Comparison of ENCODE assay signal across 8 mouse cellular contexts in the genomic region with DNA sequence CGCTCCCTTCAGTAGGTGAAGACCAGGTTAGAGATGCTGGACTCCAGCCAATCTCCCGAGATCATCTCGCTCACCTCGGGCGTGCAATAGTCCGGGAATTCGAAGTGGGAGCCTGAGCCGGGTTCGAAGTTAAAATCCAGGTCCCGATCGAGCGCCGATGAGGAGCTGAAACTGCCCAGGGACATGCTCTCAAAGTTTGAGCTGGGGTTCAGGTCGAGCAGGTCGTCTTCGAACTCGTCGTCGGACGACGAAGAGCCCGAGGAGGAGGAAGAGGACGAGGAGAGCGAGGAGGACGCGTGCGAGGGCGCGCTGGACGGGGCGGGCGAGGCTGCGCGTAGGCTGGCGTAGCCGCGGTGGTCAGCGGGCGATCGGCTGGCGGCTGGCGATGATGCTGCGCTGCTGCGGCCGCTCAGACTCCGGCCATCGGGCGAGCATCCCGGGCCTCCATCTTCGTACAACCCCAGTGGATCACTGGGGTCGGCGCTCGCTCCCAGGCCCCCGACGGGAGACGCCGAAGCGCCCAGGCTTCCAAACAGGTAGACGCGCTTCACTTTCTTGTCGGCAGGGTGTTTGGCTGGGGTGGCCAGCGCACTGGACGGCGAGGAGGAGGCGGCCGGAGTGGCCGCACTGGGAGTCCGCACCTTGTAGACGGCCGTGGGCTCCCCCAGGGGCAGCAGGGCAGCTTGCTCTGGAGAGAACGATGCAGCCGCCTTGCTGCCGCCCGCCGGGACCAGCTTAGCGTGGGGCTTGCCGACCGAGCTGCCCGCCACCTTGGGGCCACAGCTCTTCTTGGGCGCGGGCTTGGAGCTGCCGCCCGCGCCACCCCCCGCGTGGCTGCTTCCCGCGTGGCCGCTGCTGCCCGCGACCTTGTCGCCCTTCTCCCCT. TPM values are rescaled to one million over a fixed set of nuclear protein-coding genes. Genes with fewer than 3 reads are reported as not detected.
A peak's percentile ranks its signal among the peaks of the same experiment; 100 is the strongest.
DNase-seq lines count a peak whose midpoint lies in the region; ATAC-seq lines count a peak whose summit lies in the region.

No protein-coding gene starts in this region.

- H3K4me1 ChIP-seq in megakaryocyte, embryonic 14.5 days = peaks cover 43% of the 10 kb centered on the region
- peaks cover 7% of the 10 kb centered on the region for H3K4me1 ChIP-seq in intestine, embryonic 16.5 days (ENCODE audit: control insufficient read depth, insufficient read depth, low read length)
- peaks cover 6% of the 10 kb centered on the region for H3K4me1 ChIP-seq in liver, embryonic 16.5 days (ENCODE audit: control insufficient read depth, low read depth, low read length)
- H3K4me1 ChIP-seq in neural tube, embryonic 15.5 days = peaks cover 27% of the 10 kb centered on the region

- no peaks in the 10 kb centered on the region for H3K9me3 ChIP-seq in megakaryocyte, embryonic 14.5 days
- no peaks in the 10 kb centered on the region for H3K9me3 ChIP-seq in intestine, embryonic 16.5 days (ENCODE audit: control insufficient read depth, low read length)
- H3K9me3 ChIP-seq in liver, embryonic 16.5 days (replicated peaks; ENCODE audit: control insufficient read depth, low read length) = no peaks in the 10 kb centered on the region
- no peaks in the 10 kb centered on the region for H3K9me3 ChIP-seq in neural tube, embryonic 15.5 days (replicated peaks)

- no peak for ATAC-seq in megakaryocyte, adult 5-6 weeks (ENCODE audit: poor library complexity, severe bottlenecking)
- ATAC-seq in intestine, embryonic 16.5 days = peak; percentile 6; the same call in 1 of the 2 replicates
- no peak for ATAC-seq in liver, embryonic 16.5 days (ENCODE audit: low read depth)
- ATAC-seq in neural tube, embryonic 15.5 days (ENCODE audit: low FRiP score) = no peak

- under 1% methylated on average over 91 of the region's 92 CpGs for WGBS in intestine, embryonic 16.5 days
- WGBS in liver, embryonic 16.5 days (ENCODE audit: insufficient replicate concordance) = under 1% methylated on average over 80 of the region's 92 CpGs
- under 1% methylated on average over 90 of the region's 92 CpGs for WGBS in neural tube, embryonic 15.5 days

- peak overlapping the region; percentile 99 for H3K9ac ChIP-seq in intestine, embryonic 16.5 days (ENCODE audit: low read depth, low read length)
- H3K9ac ChIP-seq in liver, embryonic 16.5 days (ENCODE audit: low read depth, low read length) = peak overlapping the region; percentile 57
- H3K9ac ChIP-seq in neural tube, embryonic 15.5 days (replicated peaks) = peak overlapping the region; percentile 99

- peak overlapping the region; percentile 100 for H3K27ac ChIP-seq in intestine, embryonic 16.5 days (ENCODE audit: low read length)
- H3K27ac ChIP-seq in liver, embryonic 16.5 days (ENCODE audit: low read length) = peak overlapping the region; percentile 74; the same call in 1 of the 2 replicates
- H3K27ac ChIP-seq in neural tube, embryonic 15.5 days (replicated peaks) = peak overlapping the region; percentile 98

- H3K4me3 ChIP-seq in megakaryocyte, embryonic 14.5 days (replicated peaks) = peak overlapping the region; percentile 92
- peak overlapping the region; percentile 91 for H3K4me3 ChIP-seq in intestine, embryonic 16.5 days (ENCODE audit: low read length)
- peak overlapping the region; percentile 62 for H3K4me3 ChIP-seq in liver, embryonic 16.5 days (ENCODE audit: low read depth, low read length)
- peak overlapping the region; percentile 95 for H3K4me3 ChIP-seq in neural tube, embryonic 15.5 days (replicated peaks)

- peak overlapping the region; percentile 69 for H3K4me2 ChIP-seq in intestine, embryonic 16.5 days (ENCODE audit: low read depth, low read length)
- peak overlapping the region; percentile 79 for H3K4me2 ChIP-seq in liver, embryonic 16.5 days (ENCODE audit: low read depth, low read length)
- peak overlapping the region; percentile 60 for H3K4me2 ChIP-seq in neural tube, embryonic 15.5 days

- peak; percentile 31 for DNase-seq in cerebellum, adult 8-10 months
- DNase-seq in gastrocnemius, postnatal 25 days = peak; percentile 36
- peak; percentile 74 for DNase-seq in thymus, postnatal 4 days

- no peaks in the 10 kb centered on the region for H3K36me3 ChIP-seq in megakaryocyte, embryonic 14.5 days (replicated peaks; ENCODE audit: low read length)
- no peaks in the 10 kb centered on the region for H3K36me3 ChIP-seq in intestine, embryonic 16.5 days (ENCODE audit: control insufficient read depth, insufficient read depth, low read length)
- H3K36me3 ChIP-seq in liver, embryonic 16.5 days (ENCODE audit: control insufficient read depth, insufficient read depth) = no peaks in the 10 kb centered on the region
- H3K36me3 ChIP-seq in neural tube, embryonic 15.5 days = no peaks in the 10 kb centered on the region

- H3K27me3 ChIP-seq in megakaryocyte, embryonic 14.5 days (replicated peaks) = peaks cover 48% of the 10 kb centered on the region
- H3K27me3 ChIP-seq in intestine, embryonic 16.5 days (replicated peaks; ENCODE audit: control insufficient read depth, insufficient read depth, low read length) = no peaks in the 10 kb centered on the region
- H3K27me3 ChIP-seq in liver, embryonic 16.5 days (ENCODE audit: control insufficient read depth, insufficient read depth, low read depth, low read length) = peaks cover 43% of the 10 kb centered on the region
- H3K27me3 ChIP-seq in neural tube, embryonic 15.5 days (replicated peaks) = no peaks in the 10 kb centered on the region

RNA-seq across cellular contexts. Expression of a gene that starts 1.6 kb away (rescaled TPM):
- 18.8 and 21.8 TPM in 2 replicates for polyA plus RNA-seq in megakaryocyte, embryonic 14.5 days (2012; ENCODE audit: insufficient read depth, low replicate concordance)
- total RNA-seq in megakaryocyte, adult 5-6 weeks (2015) = 1.7 and 2.5 TPM in 2 replicates
- 1.7 and 3.8 TPM in 2 replicates for total RNA-seq in megakaryocyte, adult 5-6 weeks (2017)
- total RNA-seq in gastrocnemius, postnatal 25 days (2021) = 1 to 10 TPM; 4.8 to 5.3 TPM
- 7.8 and 13.6 TPM in 2 replicates for polyA plus RNA-seq in intestine, embryonic 16.5 days (2015; fragmentation: Nextera tagmentation; extraction: Ambion mirVana)
- 1.2 and 1.7 TPM in 2 replicates for polyA plus RNA-seq in liver, embryonic 16.5 days (2015; fragmentation: Nextera tagmentation; extraction: Ambion mirVana)
- polyA plus RNA-seq in neural tube, embryonic 15.5 days (2015; fragmentation: Nextera tagmentation; extraction: Ambion mirVana) = 90.4 and 108 TPM in 2 replicates
